16 mouse cellular contexts compared by ENCODE assay signal in the genomic region with DNA sequence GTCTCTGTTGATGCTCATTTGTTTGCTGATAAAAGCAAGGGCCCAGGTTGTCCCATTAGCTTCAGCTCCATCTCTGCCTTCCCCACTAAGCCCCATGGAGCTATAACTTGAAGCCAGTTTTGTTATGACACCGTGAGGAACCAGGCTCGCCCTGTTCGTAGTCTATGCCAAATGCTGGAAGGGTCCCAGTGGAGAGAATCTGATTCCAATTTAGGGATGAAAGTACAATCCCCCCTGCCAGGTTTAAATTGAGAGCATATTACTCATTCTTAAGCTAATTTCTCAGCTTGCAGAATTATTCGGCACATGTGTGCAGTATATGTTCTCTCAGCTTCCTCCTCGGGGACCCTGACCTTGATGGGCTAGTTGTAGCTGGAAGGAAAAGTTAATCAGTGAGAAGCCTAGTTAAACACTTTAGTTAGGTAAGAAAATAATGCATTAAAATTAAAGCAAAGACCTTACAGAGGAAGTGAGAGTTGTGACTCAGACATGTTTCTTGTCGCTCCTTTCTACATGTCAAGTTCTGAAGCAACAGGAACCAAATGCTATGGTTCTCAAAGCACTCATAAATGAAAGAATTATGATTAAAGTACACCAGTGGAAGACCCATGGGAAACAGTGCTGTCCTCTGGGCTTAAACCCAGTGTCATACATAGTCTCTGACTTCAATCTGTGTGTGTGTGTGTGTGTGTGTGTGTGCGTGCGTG.
DNase-seq lines count a peak whose midpoint lies in the region; ATAC-seq lines count a peak whose summit lies in the region.
"Had no signal": no experiment of that assay in that cellular context is flagged by ENCODE, and none has a peak within 500 bp of the region (broad histone marks: within the 10 kb centered on the region; RNA-seq: fewer than 3 reads in every experiment).

No protein-coding gene starts in this region.

- H3K36me3 ChIP-seq in neural tube, embryonic 13.5 days = no peaks in the 10 kb centered on the region
- no peaks in the 10 kb centered on the region for H3K36me3 ChIP-seq in limb, embryonic 13.5 days
- H3K36me3 ChIP-seq: hindbrain, embryonic 15.5 days; kidney, embryonic 15.5 days; neural tube, embryonic 12.5 days had no signal

- WGBS in neural tube, embryonic 13.5 days = 57% methylated on average over 8 of the region's 8 CpGs
- WGBS in limb, embryonic 13.5 days = 36% methylated on average over 8 of the region's 8 CpGs

- peaks cover 29% of the 10 kb centered on the region for H3K4me1 ChIP-seq in neural tube, embryonic 13.5 days (replicated peaks)
- H3K4me1 ChIP-seq in limb, embryonic 13.5 days = peaks cover 30% of the 10 kb centered on the region

- H3K27me3 ChIP-seq in neural tube, embryonic 13.5 days = no peaks in the 10 kb centered on the region
- H3K27me3 ChIP-seq in limb, embryonic 13.5 days = 0 out of 2 replicates have a peak, but pooled peaks cover 5% of the 10 kb centered on the region
- H3K27me3 ChIP-seq: hindbrain, embryonic 15.5 days; kidney, embryonic 15.5 days; neural tube, embryonic 12.5 days had no signal

- ATAC-seq in neural tube, embryonic 13.5 days (ENCODE audit: low read depth) = 0 out of 2 replicates have a peak, but pooled peaks have one; percentile 27
- ATAC-seq in limb, embryonic 13.5 days (ENCODE audit: low FRiP score, low read depth) = peak; percentile 63; the same call in 1 of the 2 replicates

- no peak overlapping the region for H3K4me3 ChIP-seq in neural tube, embryonic 13.5 days
- no peak overlapping the region for H3K4me3 ChIP-seq in limb, embryonic 13.5 days
- H3K4me3 ChIP-seq: hindbrain, embryonic 15.5 days; kidney, embryonic 15.5 days; neural tube, embryonic 12.5 days had no signal

- no peak overlapping the region for H3K4me2 ChIP-seq in neural tube, embryonic 13.5 days
- 0 out of 2 replicates have a peak overlapping the region, but pooled peaks have one; percentile 7 for H3K4me2 ChIP-seq in limb, embryonic 13.5 days (replicated peaks)
- H3K4me2 ChIP-seq: hindbrain, embryonic 15.5 days; kidney, embryonic 15.5 days; lung, embryonic 14.5 days; midbrain, embryonic 11.5 days; neural tube, embryonic 12.5 days had no signal

- no peak overlapping the region for H3K9ac ChIP-seq in neural tube, embryonic 13.5 days
- no peak overlapping the region for H3K9ac ChIP-seq in limb, embryonic 13.5 days
- H3K9ac ChIP-seq: hindbrain, embryonic 15.5 days; kidney, embryonic 15.5 days; lung, embryonic 14.5 days; neural tube, embryonic 12.5 days had no signal

- H3K27ac ChIP-seq in neural tube, embryonic 13.5 days (replicated peaks) = no peak overlapping the region
- H3K27ac ChIP-seq in limb, embryonic 13.5 days = no peak overlapping the region
- H3K27ac ChIP-seq: hindbrain, embryonic 15.5 days; kidney, embryonic 15.5 days; neural tube, embryonic 12.5 days had no signal

- DNase-seq in cerebellum, postnatal 10 days = peak; percentile 16 to 17
- DNase-seq in cerebellum, adult 8-10 months = no peak
- no peak for DNase-seq in neural tube, embryonic 10.5 days (ENCODE audit: extremely low spot score, low spot score)
- DNase-seq in frontal cortex, postnatal 36 days (ENCODE audit: low spot score in 2 of 2) = no peak
- DNase-seq in testis, postnatal 14 days (ENCODE audit: low spot score) = no peak
- no peak for DNase-seq in urinary bladder, postnatal 10 days (ENCODE audit: low spot score)
- DNase-seq: cerebellum, adult 9-10 months; heart, adult 11 months; lung, embryonic 14.5 days; right cerebral cortex, postnatal 14 days had no signal

- H3K9me3 ChIP-seq in neural tube, embryonic 13.5 days = no peaks in the 10 kb centered on the region
- no peaks in the 10 kb centered on the region for H3K9me3 ChIP-seq in limb, embryonic 13.5 days
- H3K9me3 ChIP-seq: hindbrain, embryonic 15.5 days; kidney, embryonic 15.5 days; neural tube, embryonic 12.5 days had no signal

Comparison
In these comparisons a context has a peak if more than half of its experiments do, and no peak if none do; other contexts are left out.
1. DNase-seq: peak in cerebellum, postnatal 10 days (2 of 2); none in cerebellum, adult 8-10 months (single experiment), neural tube, embryonic 10.5 days (single experiment), frontal cortex, postnatal 36 days (0 of 2), testis, postnatal 14 days (single experiment) and urinary bladder, postnatal 10 days (single experiment).